Mouse (Mus musculus): Measurements from ENCODE around the gene Rhox4f.
"Not testable (repeated sequence)": the region's sequence is repeated elsewhere in the genome, so short reads cannot be mapped to it uniquely, and the experiment has no call there.

The Rhox4f gene

DNA sequence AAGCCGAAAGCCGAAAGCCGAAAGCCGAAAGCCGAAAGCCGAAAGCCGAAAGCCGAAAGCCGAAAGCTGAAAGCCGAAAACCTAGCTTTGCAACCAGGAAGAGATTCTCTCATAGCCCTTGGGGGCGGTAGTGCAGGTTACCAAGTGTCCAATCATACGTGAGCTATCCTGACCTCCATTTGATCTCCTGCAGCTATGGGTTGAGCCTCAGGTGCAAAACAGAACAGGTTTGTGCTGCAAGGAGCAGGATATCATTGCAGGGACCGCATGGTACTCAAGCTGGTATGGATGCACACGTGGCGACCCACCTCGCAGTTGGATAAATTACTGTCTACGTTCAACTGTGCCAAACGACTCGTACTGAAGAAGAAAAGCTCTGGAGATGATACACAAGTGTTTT lies at the start of gene Rhox4f:
Rhox4f (minus strand) TSS at position 101 of the 400 bp plus-strand sequence.
- not testable (repeated sequence) for DNase-seq (ENCODE audit: extremely low read depth, low read depth, low spot score)

- DNase-seq (ENCODE audit: extremely low read depth, low read depth, low spot score): not testable (repeated sequence)
These were observed 43.7 kb upstream of the Rhox4f start, which contains the start of gene Rhox4g for GRCm38 (mm10) chrX:37651227-37651626. Rhox4g (minus strand) TSS chrX:37651327.

- not testable (repeated sequence) for DNase-seq (ENCODE audit: extremely low read depth, low read depth, low spot score)
These were observed 35.9 kb upstream of the Rhox4f start, which contains the start of gene Rhox2g for GRCm38 (mm10) chrX:37643370-37643769. Rhox2g (minus strand) TSS chrX:37643470.

- DNase-seq (ENCODE audit: extremely low read depth, low read depth, low spot score): not testable (repeated sequence)
These were observed 21.0 kb upstream of the Rhox4f start, which contains the start of gene Rhox3g for GRCm38 (mm10) chrX:37628512-37628911. Rhox3g (minus strand) TSS chrX:37628612.

DNA sequence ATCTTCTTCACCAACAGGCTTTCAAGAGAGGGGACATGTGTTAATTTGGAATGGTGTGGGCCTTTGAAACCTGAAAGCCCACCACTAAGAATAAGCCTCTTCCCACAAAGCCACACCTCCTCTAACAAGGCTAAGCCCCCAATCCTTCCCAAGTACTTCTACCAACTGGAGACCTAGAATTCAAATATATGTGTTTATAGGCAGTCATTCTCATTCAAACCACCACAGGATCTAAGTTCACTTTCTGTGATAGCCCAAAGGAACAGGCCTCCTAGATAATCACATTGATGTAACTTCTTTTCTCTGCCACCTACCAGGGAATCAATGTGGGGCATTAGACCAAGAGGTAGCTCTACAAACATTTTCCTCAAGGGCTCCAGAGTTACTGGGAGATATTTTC lies 26.8 kb downstream of the Rhox4f start, which contains the start of gene Rhox3f:
Rhox3f (plus strand) TSS at position 301 of the 400 bp plus-strand sequence.
- not testable (repeated sequence) for DNase-seq (ENCODE audit: extremely low read depth, low read depth, low spot score)

GRCm38 (mm10) chrX:37572638-37573037 lies 34.9 kb downstream of the Rhox4f start:
- DNase-seq (ENCODE audit: extremely low read depth, low read depth, low spot score): not testable (repeated sequence)

DNA sequence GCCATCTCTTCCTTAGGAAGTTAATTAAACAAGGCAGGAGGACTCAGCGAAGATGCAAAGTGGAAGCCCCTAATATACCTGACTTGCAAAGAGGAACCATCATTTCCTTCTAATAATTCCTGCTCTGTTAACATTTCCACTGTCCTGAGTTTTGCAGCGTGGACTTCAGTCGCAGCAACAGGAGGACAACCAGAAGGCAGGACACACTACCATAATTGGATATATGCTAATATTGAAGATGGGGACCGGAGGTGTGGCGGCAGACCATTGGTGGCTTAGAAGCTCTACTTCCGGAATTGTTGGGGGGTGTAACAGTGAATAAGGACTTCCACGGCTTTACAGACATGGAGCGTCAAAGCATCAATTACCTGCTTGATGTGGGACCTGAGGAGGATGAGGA lies 36.4 kb downstream of the Rhox4f start, which contains the start of gene Rhox2f:
Rhox2f (plus strand) TSS at position 301 of the 400 bp plus-strand sequence.
- DNase-seq (ENCODE audit: extremely low read depth, low read depth, low spot score): not testable (repeated sequence)

GRCm38 (mm10) chrX:37557112-37557511 lies 50.4 kb downstream of the Rhox4f start, which contains the start of gene Rhox4e:
Rhox4e (plus strand) TSS chrX:37557412.
- DNase-seq (ENCODE audit: extremely low read depth, low read depth, low spot score): not testable (repeated sequence)

All from fat pad, adult 2 months (tissue).